Mouse (Mus musculus): ENCODE measurements around the gene Tceal8. TPM values are rescaled to one million over a fixed set of nuclear protein-coding genes. Genes with fewer than 3 reads are reported as not detected.
A peak's percentile ranks its signal among the peaks of the same experiment; 100 is the strongest.

Tceal8 gene
- total RNA-seq (2015; ENCODE audit: low replicate concordance), result 27.0 and 72.5 TPM in 2 replicates
- 53.2 and 63.0 TPM in 2 replicates for total RNA-seq (2017; ENCODE audit: low replicate concordance)

DNA sequence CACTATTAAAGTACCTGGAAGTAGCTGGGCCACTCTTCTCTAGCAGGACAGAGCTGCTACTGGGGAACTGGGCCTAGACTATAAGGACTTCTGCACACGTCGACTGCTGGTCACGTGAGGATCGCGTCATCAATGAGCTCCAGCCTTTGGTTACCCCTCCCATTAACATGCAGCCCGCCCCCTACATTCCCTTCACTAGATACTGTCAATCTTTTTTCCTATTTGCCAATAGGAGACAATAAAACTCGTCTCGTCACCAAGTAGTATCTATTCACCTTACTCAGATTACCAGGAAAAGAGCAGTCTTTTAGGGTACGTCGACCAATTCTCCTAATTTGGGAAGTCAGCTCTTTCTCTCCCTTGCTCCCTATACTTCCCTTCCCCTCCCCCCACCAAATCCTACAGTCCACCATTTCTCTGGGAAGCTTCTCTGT is at the start of gene Tceal8:
Gene Tceal8 (minus strand): TSS at position 225 of the 434 bp plus-strand sequence.
- ATAC-seq (replicated peaks; ENCODE audit: low FRiP score, poor library complexity, severe bottlenecking), result peak; percentile 92

GRCm38 (mm10) chrX:136216303-136216702 is 44.2 kb upstream of the Tceal8 start:
- ATAC-seq (replicated peaks; ENCODE audit: low FRiP score, poor library complexity, severe bottlenecking), result no peak

- ATAC-seq (replicated peaks; ENCODE audit: low FRiP score, poor library complexity, severe bottlenecking), result peak; percentile 95
Observed at GRCm38 (mm10) chrX:136214729-136215677, 42.9 kb upstream of the Tceal8 start, which contains the start of the genes Tceal7 and Bex1. Gene Tceal7 (plus strand): TSS chrX:136214779. Gene Bex1 (minus strand): TSS chrX:136215513.

GRCm38 (mm10) chrX:136213396-136213795 is 41.3 kb upstream of the Tceal8 start:
- ATAC-seq (replicated peaks; ENCODE audit: low FRiP score, poor library complexity, severe bottlenecking), result no peak

- no peak for ATAC-seq (replicated peaks; ENCODE audit: low FRiP score, poor library complexity, severe bottlenecking)
Observed at GRCm38 (mm10) chrX:136204406-136204805, 32.3 kb upstream of the Tceal8 start.

DNA sequence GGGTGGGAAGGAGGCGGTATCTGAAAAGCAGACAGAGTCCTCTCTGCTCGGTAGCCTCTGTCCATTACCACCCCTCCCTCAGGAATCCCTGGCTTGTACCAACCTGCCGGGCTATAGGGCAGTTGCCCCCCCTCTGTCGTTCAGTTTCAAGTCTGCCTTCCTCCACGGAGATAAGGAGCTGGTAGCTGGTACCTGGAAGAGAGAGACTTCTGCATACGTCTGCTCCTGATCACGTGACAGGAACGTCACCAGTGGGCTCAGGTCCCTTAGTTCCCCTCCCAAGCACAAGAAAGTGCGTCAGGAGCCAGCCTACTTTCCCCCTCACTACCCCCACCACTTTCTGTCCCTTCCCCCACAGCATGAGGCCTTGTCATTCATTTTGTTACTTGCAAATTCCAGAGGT is 31.5 kb upstream of the Tceal8 start, which contains the start of gene Tceal5:
Gene Tceal5 (minus strand): TSS at position 213 of the 403 bp plus-strand sequence.
- no peak for ATAC-seq (replicated peaks; ENCODE audit: low FRiP score, poor library complexity, severe bottlenecking)

DNA sequence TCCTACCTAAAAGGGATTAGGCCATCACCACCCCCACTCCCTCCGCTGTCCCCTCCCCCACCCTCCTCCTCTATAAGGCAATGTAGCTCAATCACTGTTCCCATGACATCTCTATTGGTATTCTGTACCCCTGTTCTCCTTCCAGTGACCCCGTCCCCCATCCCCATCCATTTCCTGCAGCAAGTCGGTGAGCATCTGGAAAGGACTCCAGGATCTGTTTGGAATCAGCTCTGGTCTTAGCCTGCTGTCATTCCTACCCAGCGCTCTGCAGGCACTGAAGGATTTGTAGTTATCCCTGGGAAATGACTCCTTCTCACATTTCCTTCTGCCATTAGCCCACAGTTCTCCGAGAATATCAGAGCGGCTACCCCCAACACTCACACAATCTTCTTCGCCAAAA is 31.1 kb upstream of the Tceal8 start:
- no peak for ATAC-seq (replicated peaks; ENCODE audit: low FRiP score, poor library complexity, severe bottlenecking)

- ATAC-seq (replicated peaks; ENCODE audit: low FRiP score, poor library complexity, severe bottlenecking), result no peak; the same call in 1 of the 2 replicates
Observed at GRCm38 (mm10) chrX:136196873-136197272, 24.7 kb upstream of the Tceal8 start.

- ATAC-seq (replicated peaks; ENCODE audit: low FRiP score, poor library complexity, severe bottlenecking), result no peak
Observed at GRCm38 (mm10) chrX:136195193-136195944, 23.2 kb upstream of the Tceal8 start.

DNA sequence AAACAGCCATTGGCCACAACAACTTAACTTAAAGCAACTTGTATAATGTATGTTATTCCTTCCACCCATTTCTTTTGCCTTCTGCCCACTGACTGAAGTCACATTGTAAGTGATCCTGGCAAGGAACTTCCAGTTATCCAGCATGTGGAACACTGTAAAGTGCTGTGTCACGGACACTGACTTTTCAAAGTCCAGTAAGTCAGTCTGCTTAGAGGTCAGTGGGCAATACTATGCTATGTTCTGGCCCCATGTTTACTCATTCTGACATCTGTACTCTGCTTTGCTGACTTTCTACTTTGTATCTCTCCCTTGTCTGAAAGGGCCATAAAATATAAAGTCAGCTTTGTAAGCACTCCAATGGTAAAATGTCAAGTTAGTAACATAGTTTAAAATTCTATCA is 11.0 kb upstream of the Tceal8 start:
- no peak for ATAC-seq (replicated peaks; ENCODE audit: low FRiP score, poor library complexity, severe bottlenecking)

DNA sequence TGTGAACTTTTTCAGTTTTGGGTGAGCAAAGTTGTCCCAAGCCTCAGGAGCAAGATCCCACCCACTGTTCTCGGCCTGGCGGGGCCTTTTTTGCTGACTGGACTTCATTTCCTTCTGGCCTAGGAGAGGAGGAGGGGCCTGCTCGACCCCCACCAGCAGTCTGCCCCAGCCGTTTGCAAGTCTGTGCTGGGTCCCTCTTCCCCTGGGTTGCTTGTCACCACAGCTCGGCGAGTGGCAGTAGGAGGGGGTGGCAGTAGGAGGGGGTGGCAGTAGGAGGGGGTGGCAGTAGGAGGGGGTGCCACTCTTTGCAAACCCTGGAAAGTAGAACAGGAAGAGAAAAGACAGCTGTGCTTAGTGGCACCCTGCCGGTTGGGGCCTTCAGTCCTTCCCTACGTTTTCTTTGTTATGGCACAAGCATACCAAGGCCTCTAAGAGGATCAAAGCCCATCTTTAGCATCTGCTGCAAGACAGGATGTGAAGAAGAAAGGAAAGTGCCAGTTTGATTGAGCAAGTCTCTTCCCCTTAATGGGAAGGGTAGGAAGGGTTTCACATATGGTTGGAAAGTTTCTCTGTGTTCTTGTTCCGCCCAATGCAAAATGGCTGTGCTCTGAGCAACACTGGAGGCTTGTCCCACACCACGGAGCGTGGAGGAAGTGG is 8.9 kb upstream of the Tceal8 start:
- no peak for ATAC-seq (replicated peaks; ENCODE audit: low FRiP score, poor library complexity, severe bottlenecking)

DNA sequence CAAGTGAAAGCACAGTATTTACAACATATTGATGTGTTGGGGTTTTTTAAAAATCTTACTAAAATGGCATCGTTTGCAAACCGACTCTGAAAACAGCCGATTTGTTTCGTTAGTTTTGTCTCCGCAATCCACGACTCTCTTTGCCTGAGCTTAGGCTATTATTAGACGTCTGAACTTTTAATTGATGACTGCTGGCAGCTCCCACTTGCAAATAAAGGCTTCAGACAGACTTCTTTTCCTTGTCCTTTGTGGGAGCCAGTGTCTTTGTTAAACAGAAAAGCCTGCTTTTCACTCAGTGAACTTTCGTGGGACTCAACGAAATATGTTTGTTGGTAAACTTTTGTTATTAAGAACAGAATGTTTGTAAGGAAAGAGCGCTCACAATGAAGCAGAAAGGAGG is 644 bp upstream of the Tceal8 start:
- no peak for ATAC-seq (replicated peaks; ENCODE audit: low FRiP score, poor library complexity, severe bottlenecking)

- ATAC-seq (replicated peaks; ENCODE audit: low FRiP score, poor library complexity, severe bottlenecking), result peak; percentile 60
Observed at GRCm38 (mm10) chrX:136171189-136172117, 689 bp downstream of the Tceal8 start.

- peak; percentile 73 for ATAC-seq (replicated peaks; ENCODE audit: low FRiP score, poor library complexity, severe bottlenecking)
Observed at GRCm38 (mm10) chrX:136170625-136171024, 1.5 kb downstream of the Tceal8 start.

GRCm38 (mm10) chrX:136144195-136144594 is 27.9 kb downstream of the Tceal8 start:
- ATAC-seq (replicated peaks; ENCODE audit: low FRiP score, poor library complexity, severe bottlenecking), result no peak

DNA sequence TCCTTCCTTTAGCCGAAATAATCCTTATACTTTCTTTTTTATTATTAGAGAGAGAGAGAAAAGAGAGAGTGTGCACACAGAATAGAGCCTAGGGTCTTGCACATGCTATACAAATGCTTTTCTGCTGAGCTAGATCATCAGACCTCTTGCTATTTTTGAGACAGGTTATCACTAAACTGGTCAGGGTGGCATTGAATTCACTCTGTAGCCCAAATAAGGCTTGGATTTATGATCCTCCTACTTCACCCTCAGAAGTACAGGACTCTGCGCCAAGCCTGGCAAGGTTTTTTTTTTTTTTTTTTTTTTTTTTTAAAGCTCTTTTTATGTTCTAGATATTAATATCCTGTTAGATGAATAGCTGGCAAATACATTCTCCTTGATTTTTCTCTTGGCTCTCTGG is 28.4 kb downstream of the Tceal8 start:
- ATAC-seq (replicated peaks; ENCODE audit: low FRiP score, poor library complexity, severe bottlenecking), result no peak

DNA sequence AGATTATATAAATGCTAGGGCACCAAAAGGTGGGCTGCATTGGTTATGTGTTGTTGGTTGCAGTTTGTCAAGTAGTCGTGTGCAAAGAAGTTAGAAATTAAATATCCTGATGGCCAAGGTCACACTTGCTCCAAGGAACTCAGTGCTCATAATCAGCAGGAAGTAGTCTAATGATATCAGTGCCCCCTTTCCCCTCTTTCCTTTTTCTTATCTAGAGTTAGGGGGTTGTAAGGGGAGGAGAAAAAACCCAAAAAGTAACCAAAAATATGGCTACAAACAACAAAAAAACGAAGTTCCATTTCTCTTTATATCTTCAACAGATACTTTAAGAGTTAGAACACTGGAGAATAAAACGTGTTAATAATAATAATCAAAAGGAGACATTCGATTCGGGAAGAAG is 30.8 kb downstream of the Tceal8 start:
- no peak for ATAC-seq (replicated peaks; ENCODE audit: low FRiP score, poor library complexity, severe bottlenecking)

- peak; percentile 33 for ATAC-seq (replicated peaks; ENCODE audit: low FRiP score, poor library complexity, severe bottlenecking)
Observed at GRCm38 (mm10) chrX:136139640-136140004, 32.5 kb downstream of the Tceal8 start.
